7 mouse cellular contexts compared by ENCODE assay signal in the genomic region with DNA sequence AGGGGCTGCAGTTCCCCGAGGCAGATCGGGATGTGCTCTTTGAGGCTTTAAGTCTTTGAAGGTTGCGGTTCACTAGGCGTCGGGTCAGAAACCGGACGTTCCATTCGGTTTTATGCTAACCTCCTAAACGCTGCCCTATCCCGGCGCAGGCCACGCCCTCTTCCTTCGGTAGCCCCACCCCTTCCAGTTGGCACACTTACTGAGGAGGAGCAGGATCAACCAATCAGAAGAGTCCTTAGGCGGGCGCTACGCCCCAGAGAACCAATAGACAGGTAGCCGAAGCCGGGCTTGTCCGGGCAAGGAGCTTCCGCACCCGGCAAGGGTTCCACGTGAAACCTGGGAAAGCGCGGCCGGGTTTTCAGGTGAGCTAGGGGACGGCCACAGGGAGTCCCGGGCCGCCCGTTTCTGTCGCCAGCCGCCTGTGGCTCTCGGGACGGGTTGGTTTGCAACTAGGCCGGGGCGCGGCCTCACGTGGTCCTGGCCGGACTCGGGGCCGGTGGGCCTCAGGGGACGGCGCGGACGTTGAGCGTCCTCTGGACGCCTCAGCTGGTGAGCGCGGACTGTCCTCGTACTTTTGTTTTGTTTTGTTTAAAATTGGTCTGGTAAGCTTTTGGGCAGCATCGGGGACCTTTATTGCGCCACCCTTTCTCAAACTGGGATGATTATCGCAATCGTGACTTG. TPM values are rescaled to one million over a fixed set of nuclear protein-coding genes. Genes with fewer than 3 reads are reported as not detected.
DNase-seq lines count a peak whose midpoint lies in the region; ATAC-seq lines count a peak whose summit lies in the region.

A gene (plus strand): TSS at position 202 of the 681 bp plus-strand sequence.

- no peaks in the 10 kb centered on the region for H3K9me3 ChIP-seq in intestine, embryonic 15.5 days
- no peaks in the 10 kb centered on the region for H3K9me3 ChIP-seq in midbrain, embryonic 10.5 days (replicated peaks)

- intact Hi-C loops in gastrocnemius, postnatal 36 days (cut with DNase I) = no loop called here
- intact Hi-C loops in left cerebral cortex, postnatal 25 days (cut with DNase I) = loop anchor here (10.0 kb wide), 1 partner anchor 459 kb away; no protein-coding TSS in a partner anchor

- peak; percentile 99 for DNase-seq in adrenal gland, adult 2 months
- DNase-seq in embryo, embryonic 11.5 days (ENCODE audit: low read depth, low spot score) = peak; percentile 98
- peak; percentile 98 to 99 for DNase-seq in gastrocnemius, postnatal 36 days
- DNase-seq in left cerebral cortex, postnatal 25 days (ENCODE audit: low spot score in 2 of 2) = peak; percentile 93 to 99
- peak; percentile 98 for DNase-seq in midbrain, embryonic 10.5 days (ENCODE audit: low spot score)
- DNase-seq in right cerebral cortex, postnatal 4 days = peak; percentile 93

- H3K4me2 ChIP-seq in intestine, embryonic 15.5 days (replicated peaks) = peak within 1 kb of the TSS; percentile 73

- H3K4me3 ChIP-seq in intestine, embryonic 15.5 days (replicated peaks) = peak within 1 kb of the TSS; percentile 78
- peak within 1 kb of the TSS; percentile 86 for H3K4me3 ChIP-seq in midbrain, embryonic 10.5 days

- H3K27me3 ChIP-seq in intestine, embryonic 15.5 days (replicated peaks) = no peaks in the 10 kb centered on the region; the same call in 1 of the 2 replicates
- H3K27me3 ChIP-seq in midbrain, embryonic 10.5 days (ENCODE audit: low read depth, poor library complexity, severe bottlenecking) = no peaks in the 10 kb centered on the region

- peak; percentile 99 for ATAC-seq in intestine, embryonic 15.5 days

- H3K4me1 ChIP-seq in intestine, embryonic 15.5 days (replicated peaks) = peaks cover 8% of the 10 kb centered on the region
- H3K4me1 ChIP-seq in midbrain, embryonic 10.5 days = peaks cover 22% of the 10 kb centered on the region

- peaks cover 2% of the 10 kb centered on the region; the same call in 1 of the 2 replicates for H3K36me3 ChIP-seq in intestine, embryonic 15.5 days
- H3K36me3 ChIP-seq in midbrain, embryonic 10.5 days = peaks cover 15% of the 10 kb centered on the region

- WGBS in intestine, embryonic 15.5 days = under 1% methylated on average over 53 of the region's 53 CpGs
- 1% methylated on average over 53 of the region's 53 CpGs for WGBS in midbrain, embryonic 10.5 days

- no peak within 1 kb of the TSS for H3K27ac ChIP-seq in intestine, embryonic 15.5 days
- H3K27ac ChIP-seq in midbrain, embryonic 10.5 days (replicated peaks) = peak within 1 kb of the TSS; percentile 89

- peak within 1 kb of the TSS; percentile 71 for H3K9ac ChIP-seq in intestine, embryonic 15.5 days

RNA-seq across cellular contexts. Expression of the gene that starts here (rescaled TPM):
- 10 to 100 TPM; 36.7 to 41.4 TPM for total RNA-seq in adrenal gland, adult 2 months (2021)
- 22.9 and 33.3 TPM in 2 replicates for polyA plus RNA-seq in adrenal gland, adult 2 months (2012; rRNA removed)
- total RNA-seq in gastrocnemius, postnatal 36 days (2021) = 10 to 100 TPM; 40.5 to 50.0 TPM
- polyA plus RNA-seq in intestine, embryonic 15.5 days (2015; fragmentation: Nextera tagmentation; extraction: Ambion mirVana) = 35.6 and 40.6 TPM in 2 replicates
- total RNA-seq in left cerebral cortex, postnatal 25 days (2021) = 10 to 100 TPM; 20.3 to 21.5 TPM
- polyA plus RNA-seq in midbrain, embryonic 10.5 days (2016; fragmentation: Nextera tagmentation; extraction: Ambion mirVana) = 72.2 and 76.5 TPM in 2 replicates
